Mouse (Mus musculus) bone marrow, adult 2 months (tissue): ENCODE results near the gene Sap30. TPM values are rescaled to one million over a fixed set of nuclear protein-coding genes. Genes with fewer than 3 reads are reported as not detected.
"Not testable (repeated sequence)": the region's sequence is repeated elsewhere in the genome, so short reads cannot be mapped to it uniquely, and the experiment has no call there.

Experiments
- H3K27ac ChIP-seq: fragments of 200-500 bp; 2 replicates; pipeline ENCODE4 v1.5.1; 2012; ENCODE audit warnings: low read depth, mild to moderate bottlenecking, control low read depth, inconsistent platforms, low read length; ENCODE audit not compliant: control insufficient read depth, poor library complexity, insufficient read depth
- H3K4me1 ChIP-seq: fragments of 200-500 bp; 2 replicates; pipeline ENCODE4 v1.6.1; 2011; ENCODE audit warnings: low read length; ENCODE audit not compliant: control insufficient read depth, insufficient read depth
- H3K4me3 ChIP-seq: fragments of 200-500 bp; replicated peaks from 2 replicates; pipeline ENCODE3; 2011; ENCODE audit warnings: mild to moderate bottlenecking, low read depth, low read length, control low read depth; ENCODE audit not compliant: control insufficient read depth
- CTCF ChIP-seq: fragments of 200-500 bp; IDR thresholded peaks from 2 replicates; pipeline ENCODE4 v1.5.1; 2011; ENCODE audit warnings: low read length, control low read depth; ENCODE audit not compliant: control insufficient read depth, insufficient read depth
- POLR2A ChIP-seq: fragments of 200-500 bp; IDR thresholded peaks from 2 replicates; pipeline ENCODE4 v1.6.1; 2011; ENCODE audit warnings: low read depth, mild to moderate bottlenecking, control low read depth, low read length, borderline replicate concordance; ENCODE audit not compliant: control insufficient read depth
- WGBS: fragments of 180-500 bp; shearing (Covaris S2); methylation state at CpG from one replicate; pipeline ENCODE4 v1.1.7; 2018; 5-methylcytosine and 5-hydroxymethylcytosine counted together
- polyA plus RNA-seq: library from polyadenylated mRNA; stranded (reverse); fragments of >200 nt; gene quantifications from 2 replicates; pipeline ENCODE4 v1.2.4, GENCODE M21; 2011; ENCODE audit warnings: low replicate concordance; ENCODE audit not compliant: missing spikeins, insufficient read depth, insufficient read length

Sap30 gene
- polyA plus RNA-seq, 1 experiment, result 26.8 TPM

GRCm38 (mm10) chr8:57463757-57464156 is 23.9 kb downstream of the Sap30 start:
- Histone ChIP-seq H3K4me3 (no peak overlapping the region), H3K27ac (no peak overlapping the region), H3K4me1 (no peaks in the 10 kb centered on the region; the same call in 1 of the 2 replicates)
- TF ChIP-seq POLR2A (no peak), CTCF (no peak)
- WGBS, result 66% methylated on average over 3 of the region's 3 CpGs

GRCm38 (mm10) chr8:57462839-57463238 is 24.8 kb downstream of the Sap30 start:
- Histone ChIP-seq H3K4me3 (no peak overlapping the region), H3K4me1 (no peaks in the 10 kb centered on the region; the same call in 1 of the 2 replicates), H3K27ac (no peak overlapping the region)
- 2% methylated on average over 1 of the region's 1 CpGs for whole genome bisulfite sequencing
- TF ChIP-seq POLR2A (no peak), CTCF (no peak)

- TF ChIP-seq CTCF (no peak), POLR2A (no peak)
- 45% methylated on average over 3 of the region's 3 CpGs for WGBS
- no peaks in the 10 kb centered on the region; the same call in 1 of the 2 replicates for H3K4me1 ChIP-seq
Observed at GRCm38 (mm10) chr8:57457942-57458341, 29.7 kb downstream of the Sap30 start.

GRCm38 (mm10) chr8:57457152-57457551 is 30.5 kb downstream of the Sap30 start:
- 90% methylated on average over 6 of the region's 6 CpGs for WGBS
- H3K4me3 ChIP-seq, result no peak overlapping the region
- TF ChIP-seq CTCF, result no peak
- TF ChIP-seq POLR2A, result no peak
- no peaks in the 10 kb centered on the region; the same call in 1 of the 2 replicates for H3K4me1 ChIP-seq
- no peak overlapping the region for H3K27ac ChIP-seq

More at GRCm38 (mm10) chr8:57457942-57458341, 29.7 kb downstream of the Sap30 start:
- no peak overlapping the region for H3K4me3 ChIP-seq
- no peak overlapping the region for H3K27ac ChIP-seq

- Histone ChIP-seq H3K4me1 (no peaks in the 10 kb centered on the region; the same call in 1 of the 2 replicates), H3K4me3 (no peak within 1 kb of the TSS), H3K27ac (no peak within 1 kb of the TSS)
- 79% methylated on average over 3 of the region's 3 CpGs for WGBS
- TF ChIP-seq POLR2A (no peak), CTCF (no peak)
Observed at GRCm38 (mm10) chr8:57455765-57456164, 31.9 kb downstream of the Sap30 start, which contains the start of gene Scrg1. Gene Scrg1 (plus strand): TSS chr8:57455923.

GRCm38 (mm10) chr8:57453361-57453760 is 34.3 kb downstream of the Sap30 start:
- TF ChIP-seq CTCF (no peak), POLR2A (no peak)
- Histone ChIP-seq H3K4me3 (no peak overlapping the region), H3K4me1 (no peaks in the 10 kb centered on the region), H3K27ac (no peak overlapping the region)
- WGBS, result 80% methylated on average over 2 of the region's 2 CpGs

- Histone ChIP-seq H3K4me1 (no peaks in the 10 kb centered on the region), H3K27ac (no peak overlapping the region), H3K4me3 (no peak overlapping the region)
- TF ChIP-seq CTCF (no peak), POLR2A (no peak)
- WGBS, result 89% methylated on average over 4 of the region's 4 CpGs
Observed at GRCm38 (mm10) chr8:57451896-57452295, 35.8 kb downstream of the Sap30 start.

GRCm38 (mm10) chr8:57450726-57451125 is 36.9 kb downstream of the Sap30 start:
- no peak overlapping the region for H3K4me3 ChIP-seq
- TF ChIP-seq POLR2A (no peak), CTCF (no peak)
- no peaks in the 10 kb centered on the region for H3K4me1 ChIP-seq
- 84% methylated on average over 7 of the region's 7 CpGs for WGBS
- H3K27ac ChIP-seq, result no peak overlapping the region

- H3K27ac ChIP-seq, H3K4me3 ChIP-seq, H3K4me1 ChIP-seq: not testable (repeated sequence)
- WGBS, result 65% methylated on average over 5 of the region's 5 CpGs
Observed at GRCm38 (mm10) chr8:57445901-57446300, 41.8 kb downstream of the Sap30 start.
